Mouse (Mus musculus) kidney, adult 11 months (tissue): ENCODE measurements at regions not wholly inside any gene's neighbourhood (a gene's known extent, or its start where the extent isn't known, plus 50 kb on each side); places are given as distances from the start of the nearest gene placed in this dataset.

Experiments
- DNase-seq: peaks from one replicate; pipeline ENCODE4 v3.0.0; 2022

- DNase-seq: no peak
Measured at GRCm38 (mm10) chr4:72324913-72325312, 124.2 kb upstream of the Tle1 start.

GRCm38 (mm10) chr4:72285112-72285675 is 84.5 kb upstream of the Tle1 start:
- DNase-seq: no peak

GRCm38 (mm10) chr4:72250531-72250930 is 49.8 kb upstream of the Tle1 start:
- DNase-seq: no peak
